Mouse (Mus musculus): ENCODE data around the gene Ranbp6.

The Ranbp6 gene

DNA sequence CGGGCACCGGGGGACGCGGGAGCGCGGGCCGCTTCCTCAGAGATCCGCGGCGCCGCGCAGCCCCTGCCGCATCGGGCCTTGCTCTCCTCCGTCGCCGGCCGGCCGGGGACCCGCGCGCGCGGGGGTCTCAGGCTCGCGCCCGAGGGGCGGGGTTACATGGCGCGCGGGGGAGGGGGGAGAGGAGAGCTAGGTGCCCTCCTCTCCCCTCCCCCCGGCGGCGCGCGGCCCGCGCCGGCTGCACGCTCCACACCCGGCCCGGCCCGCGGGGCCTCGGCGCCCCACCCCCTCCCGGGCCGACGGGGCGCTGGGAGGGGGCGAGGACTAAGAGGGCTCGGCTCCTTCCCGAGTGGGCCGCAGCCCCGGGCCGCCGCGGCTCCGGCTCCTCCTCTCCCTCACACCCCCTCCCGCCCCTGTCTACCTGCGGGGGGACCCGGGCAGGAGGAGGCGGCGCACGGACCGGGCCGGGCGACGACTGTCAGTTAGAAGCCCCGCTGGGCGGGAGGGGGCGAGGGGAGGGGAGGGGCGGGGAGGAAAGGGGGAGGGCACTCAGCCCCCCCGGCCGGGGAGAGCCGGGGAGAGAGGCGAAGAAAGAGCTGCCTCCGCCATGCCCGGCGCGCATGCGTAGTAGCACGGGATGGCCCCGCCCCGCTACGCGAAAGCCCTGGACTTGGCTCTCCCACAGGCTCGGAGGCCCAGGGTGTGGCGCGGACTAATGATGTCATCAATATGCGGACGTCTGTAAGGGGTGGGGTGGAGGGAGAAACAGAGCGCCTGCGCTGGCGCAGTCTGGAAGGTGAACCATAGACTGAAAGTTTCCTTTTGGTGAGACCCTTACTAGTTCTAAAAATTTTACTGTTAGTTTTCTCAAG, 6.6 kb downstream of the Ranbp6 start, which contains the start of gene 9930021J03Rik:
TSS of gene 9930021J03Rik (minus strand) at position 73 of the 869 bp plus-strand sequence.
- DNase-seq (ENCODE audit: low spot score in 2 of 2), result peak; percentile 98 to 99

DNA sequence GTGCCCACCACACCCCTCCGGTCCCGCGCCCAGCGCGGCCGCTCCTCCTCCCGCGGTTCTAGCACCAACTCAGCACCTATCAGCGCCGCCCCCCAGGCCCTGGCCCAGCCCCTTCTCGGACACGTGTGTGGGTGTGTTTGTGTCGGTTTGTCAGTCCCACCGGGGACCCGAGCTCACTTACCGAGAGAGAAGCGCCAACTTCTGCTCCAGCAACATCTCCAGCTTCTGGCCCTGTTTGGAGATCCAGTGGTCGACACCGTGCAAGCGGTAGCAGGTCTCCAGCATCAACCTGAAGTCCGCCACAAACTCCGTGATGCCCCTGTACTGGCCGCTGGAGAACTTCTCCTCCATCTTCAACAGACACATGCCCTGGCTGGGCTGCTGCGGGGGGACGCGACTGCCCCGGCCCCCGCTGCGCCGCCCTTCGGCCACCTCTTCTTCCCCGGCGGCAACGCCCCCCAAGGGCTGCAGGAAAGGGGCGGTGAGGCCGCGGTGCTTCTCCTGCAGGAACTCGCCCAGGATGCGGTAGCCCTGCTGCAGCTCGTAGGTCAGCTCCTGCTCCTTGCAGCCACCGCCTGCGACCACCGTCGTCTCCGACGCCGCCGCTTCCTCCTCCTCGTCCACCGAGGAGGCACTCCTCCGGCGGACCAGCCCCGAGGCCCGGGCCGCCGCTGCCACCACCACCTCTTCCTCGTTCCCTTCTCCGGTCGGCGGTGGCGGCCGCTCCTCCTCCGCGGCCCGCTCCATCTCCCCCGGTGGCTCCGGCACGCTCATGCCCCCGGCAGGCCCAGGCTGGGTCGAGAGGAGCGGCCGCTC, 7.5 kb downstream of the Ranbp6 start:
- DNase-seq (ENCODE audit: low spot score in 2 of 2), result peak; percentile 66 to 76

DNA sequence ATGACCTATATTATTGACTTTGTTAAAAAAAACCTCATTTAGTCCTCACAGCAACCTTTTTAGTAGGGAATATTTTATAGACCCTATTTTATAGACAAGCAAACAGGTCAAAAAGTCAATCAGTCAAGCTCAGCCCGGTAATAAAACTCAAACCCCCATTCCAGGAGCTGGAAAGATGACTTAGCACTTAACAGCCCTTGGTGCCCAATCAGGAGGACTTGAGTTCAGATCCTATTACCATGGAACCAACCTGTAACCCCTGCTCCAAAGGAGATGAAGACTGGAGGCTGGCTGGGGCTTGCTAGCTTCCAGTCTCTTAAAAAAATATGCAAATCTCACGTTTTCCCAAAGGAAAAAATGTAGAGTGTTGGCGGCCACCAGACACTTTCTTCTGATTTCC, 8.8 kb downstream of the Ranbp6 start:
- no peak for DNase-seq (ENCODE audit: low spot score in 2 of 2)

DNA sequence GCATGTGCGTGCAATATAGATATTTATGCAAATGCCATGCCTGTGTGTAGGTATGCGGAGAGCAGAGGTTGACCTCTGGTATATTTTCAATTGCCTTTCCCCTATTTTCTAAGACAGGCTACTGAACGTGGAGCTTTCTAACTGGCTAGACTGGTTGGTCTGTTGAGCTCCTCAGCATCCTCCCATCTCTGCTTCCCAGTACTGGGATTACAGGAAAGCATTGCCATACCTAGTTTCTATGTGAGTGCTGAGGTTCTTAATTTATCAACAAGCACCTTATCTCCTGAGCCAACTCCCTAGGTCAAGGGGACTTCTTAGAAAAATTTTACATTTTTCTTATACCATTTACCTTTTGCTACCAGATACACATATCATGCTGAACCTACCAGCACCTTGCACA, 15.4 kb downstream of the Ranbp6 start:
- no peak for DNase-seq (ENCODE audit: low spot score in 2 of 2)

DNA sequence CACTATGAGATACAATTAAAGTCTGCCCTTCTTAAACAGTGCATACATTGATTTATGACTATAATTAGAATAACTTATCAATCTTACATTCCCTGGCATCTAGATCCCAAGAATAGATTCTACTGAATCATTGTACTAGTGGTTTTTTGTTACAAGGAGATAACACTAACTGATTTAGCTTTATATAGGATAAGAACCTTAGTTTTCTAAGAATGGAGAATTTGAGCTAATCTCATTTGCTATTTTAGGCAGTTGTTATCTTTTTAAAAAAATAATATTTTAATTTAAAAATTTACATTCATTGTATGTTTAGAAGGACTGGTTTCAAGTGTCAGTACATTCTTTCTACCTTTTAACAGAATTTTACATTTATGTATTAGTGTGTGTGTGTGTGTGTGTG, 24.8 kb downstream of the Ranbp6 start:
- no peak for DNase-seq (ENCODE audit: low spot score in 2 of 2)

DNA sequence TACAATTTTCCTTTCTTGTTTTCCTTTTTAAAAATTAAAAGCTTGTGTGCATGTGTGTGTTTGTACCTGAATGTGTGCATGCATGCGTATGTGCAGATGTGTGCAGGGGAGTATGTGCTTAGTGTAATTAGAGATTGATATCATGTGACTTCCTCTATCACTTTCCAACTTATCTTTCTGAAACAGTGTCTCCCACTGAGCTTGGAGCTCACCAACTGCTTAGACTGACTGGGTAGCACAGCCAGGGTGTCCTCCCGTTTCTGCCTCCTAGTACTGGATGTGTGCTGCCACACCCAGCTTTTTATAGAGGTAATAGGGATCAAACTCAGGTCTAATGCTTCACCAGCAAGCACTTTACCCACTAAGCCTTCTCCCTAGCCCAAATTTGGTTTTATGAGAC, 29.9 kb downstream of the Ranbp6 start:
- no peak for DNase-seq (ENCODE audit: low spot score in 2 of 2)

Data from natural killer cell, adult 2 months (primary cell).